Mouse (Mus musculus) cerebellum, postnatal 10 days (tissue): ENCODE results near the gene Rnaseh2a.

Experiments
- DNase-seq, 2 experiments: peaks; one replicate each; pipeline ENCODE4 v3.0.0; 2021; ENCODE audit warnings: mixed read lengths in 2 of 2

The Rnaseh2a gene

DNA sequence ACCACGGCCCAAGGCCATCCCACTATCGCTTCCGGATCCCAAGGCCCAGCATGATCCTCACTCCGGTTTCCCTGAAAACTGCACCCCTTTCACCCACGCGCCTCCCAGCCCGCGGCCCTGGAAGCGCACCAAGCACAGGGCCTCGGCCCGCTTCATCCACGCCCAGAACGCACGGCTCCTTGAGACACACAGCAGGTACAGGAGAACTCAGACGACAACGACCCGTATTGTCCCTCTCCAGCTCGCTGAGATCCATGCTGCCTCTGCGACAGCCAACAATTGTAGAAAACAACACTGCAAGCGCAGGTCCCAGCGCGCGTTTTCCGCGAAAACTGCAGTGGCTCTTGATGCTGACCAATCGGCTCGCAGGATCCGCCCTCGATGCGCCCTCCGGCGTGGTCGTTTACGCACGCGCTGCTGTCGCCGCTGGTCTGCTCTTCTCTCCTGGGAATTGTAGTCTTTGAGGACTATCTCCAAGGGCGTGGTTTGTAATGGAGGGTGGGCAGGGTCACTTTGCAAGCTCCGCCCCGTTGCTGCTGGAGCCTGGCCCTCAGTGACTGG is 3.8 kb downstream of the Rnaseh2a start:
- peak; percentile 93 to 96 for DNase-seq

DNA sequence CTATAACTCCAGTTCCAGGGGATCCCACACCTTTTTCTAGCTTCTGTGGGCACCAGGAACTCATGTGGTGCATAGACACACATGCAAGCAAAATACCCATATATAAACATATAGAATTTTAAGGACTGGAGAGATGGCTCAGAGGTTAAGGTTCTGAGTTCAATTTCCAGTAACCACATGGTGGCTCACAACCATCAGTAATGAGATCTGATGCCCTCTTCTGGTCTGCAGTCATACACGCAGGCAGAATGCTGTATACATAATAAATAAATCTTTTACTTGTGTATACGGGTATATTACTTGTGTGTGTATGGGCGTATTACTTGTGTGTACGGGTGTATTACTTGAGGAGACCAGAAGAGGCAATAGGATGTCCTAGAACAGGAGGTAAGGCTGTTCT is 5.6 kb downstream of the Rnaseh2a start:
- no peak for DNase-seq

DNA sequence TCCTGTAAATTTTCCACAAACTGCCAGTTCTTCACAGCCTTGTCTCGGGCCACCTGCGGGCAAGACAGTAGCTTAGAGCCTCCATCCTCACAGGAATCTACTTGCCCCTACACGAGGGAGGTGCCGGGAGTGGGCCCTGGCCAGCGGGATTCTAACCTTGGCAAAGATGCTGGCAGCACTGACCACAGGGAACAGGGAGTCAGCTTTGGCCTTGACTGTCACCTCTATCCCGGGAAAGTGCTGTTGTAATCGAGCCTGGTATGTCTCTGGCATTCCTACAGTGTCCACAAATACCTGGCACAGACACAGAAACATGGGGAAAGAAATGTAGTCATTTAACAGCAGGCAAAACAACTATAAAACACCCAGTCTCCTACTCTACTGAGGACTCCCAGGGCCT is 9.8 kb downstream of the Rnaseh2a start:
- DNase-seq = no peak

DNA sequence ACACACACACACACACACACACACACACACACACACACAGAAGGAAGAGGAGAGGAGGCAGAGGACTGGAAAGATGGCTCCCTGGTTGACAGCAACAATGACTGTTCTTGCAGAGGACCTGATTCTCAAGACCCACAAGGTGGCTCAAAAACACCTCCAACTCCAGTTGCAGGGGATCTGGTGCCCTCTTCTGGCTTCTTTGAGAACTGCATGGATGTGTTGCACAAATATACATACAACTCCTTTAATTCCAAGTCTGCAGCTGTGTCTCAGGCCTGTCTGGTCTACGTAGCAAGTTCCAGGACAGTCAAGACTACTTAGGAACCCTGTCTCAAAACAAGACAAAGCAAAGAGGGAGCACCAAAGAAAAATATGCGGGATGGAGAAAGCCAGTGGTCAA is 12.8 kb downstream of the Rnaseh2a start:
- DNase-seq = peak; percentile 90 to 96

GRCm38 (mm10) chr8:84952612-84953255 is 16.8 kb downstream of the Rnaseh2a start:
- DNase-seq = peak in 1 of 2 experiments; percentile 28

- DNase-seq = no peak
Measured at GRCm38 (mm10) chr8:84949753-84950152, 19.8 kb downstream of the Rnaseh2a start.

GRCm38 (mm10) chr8:84947241-84947545 is 22.4 kb downstream of the Rnaseh2a start:
- peak in 1 of 2 experiments; percentile 8 for DNase-seq

DNA sequence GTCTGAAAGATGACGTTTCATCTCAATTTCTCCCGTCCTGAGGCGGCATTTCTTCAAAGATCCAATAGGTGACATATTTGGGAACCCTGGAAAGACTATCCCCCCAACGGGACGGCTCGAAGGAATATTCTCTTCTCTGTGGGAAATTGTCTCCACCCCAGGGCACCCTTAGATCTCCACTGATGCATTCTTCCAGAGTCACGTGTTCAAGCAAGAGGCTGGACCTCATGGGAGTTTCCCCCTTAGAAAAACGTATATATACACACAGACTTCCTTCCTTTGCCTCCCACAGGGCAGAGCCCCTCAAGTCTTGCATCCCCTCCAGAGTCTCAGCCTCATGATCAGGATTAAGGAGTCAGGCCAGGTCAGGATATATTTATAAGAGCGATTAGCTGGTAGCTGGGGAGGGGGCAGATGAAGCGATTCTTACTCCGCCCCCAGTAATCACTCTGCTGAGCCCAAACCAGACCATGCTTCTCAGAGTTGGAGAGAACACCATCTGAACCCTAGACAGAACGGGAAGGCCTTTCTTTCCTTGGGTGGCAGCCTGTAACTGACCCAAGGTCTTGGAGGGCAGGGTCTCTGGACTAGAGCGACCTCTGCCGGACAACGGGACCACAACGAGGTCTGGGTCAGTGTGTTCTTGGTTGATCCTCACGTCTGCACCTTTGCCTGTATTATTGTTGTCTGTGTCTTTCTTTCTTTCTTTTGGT is 22.9 kb downstream of the Rnaseh2a start, which contains the start of gene Rtbdn:
Gene Rtbdn, plus strand, starts transcription at position 464 of the 713 bp plus-strand sequence.
- peak; percentile 83 to 85 for DNase-seq

- peak; percentile 83 to 88 for DNase-seq
Measured at GRCm38 (mm10) chr8:84945633-84946527, 23.7 kb downstream of the Rnaseh2a start.

DNA sequence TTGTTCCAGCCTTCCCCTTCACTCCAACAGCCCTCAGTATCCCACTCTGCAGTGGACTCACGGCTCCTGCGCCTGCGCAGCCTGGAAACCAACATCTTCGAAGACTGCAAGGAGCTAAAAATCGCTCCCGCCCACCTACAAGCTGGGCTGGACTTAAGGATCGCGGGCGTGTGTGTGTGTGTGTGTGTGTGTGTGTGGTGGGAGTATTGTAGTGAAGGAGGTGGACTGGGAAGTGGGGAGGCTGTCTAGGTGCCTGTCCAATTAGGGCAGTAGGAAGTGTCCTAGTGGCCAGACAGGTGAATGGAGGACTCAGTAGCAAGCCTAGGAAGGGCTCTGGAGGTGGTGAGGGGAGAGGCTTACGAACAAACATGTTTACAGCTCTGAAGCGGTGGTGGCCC is 24.3 kb downstream of the Rnaseh2a start:
- DNase-seq = peak; percentile 64 to 68

DNA sequence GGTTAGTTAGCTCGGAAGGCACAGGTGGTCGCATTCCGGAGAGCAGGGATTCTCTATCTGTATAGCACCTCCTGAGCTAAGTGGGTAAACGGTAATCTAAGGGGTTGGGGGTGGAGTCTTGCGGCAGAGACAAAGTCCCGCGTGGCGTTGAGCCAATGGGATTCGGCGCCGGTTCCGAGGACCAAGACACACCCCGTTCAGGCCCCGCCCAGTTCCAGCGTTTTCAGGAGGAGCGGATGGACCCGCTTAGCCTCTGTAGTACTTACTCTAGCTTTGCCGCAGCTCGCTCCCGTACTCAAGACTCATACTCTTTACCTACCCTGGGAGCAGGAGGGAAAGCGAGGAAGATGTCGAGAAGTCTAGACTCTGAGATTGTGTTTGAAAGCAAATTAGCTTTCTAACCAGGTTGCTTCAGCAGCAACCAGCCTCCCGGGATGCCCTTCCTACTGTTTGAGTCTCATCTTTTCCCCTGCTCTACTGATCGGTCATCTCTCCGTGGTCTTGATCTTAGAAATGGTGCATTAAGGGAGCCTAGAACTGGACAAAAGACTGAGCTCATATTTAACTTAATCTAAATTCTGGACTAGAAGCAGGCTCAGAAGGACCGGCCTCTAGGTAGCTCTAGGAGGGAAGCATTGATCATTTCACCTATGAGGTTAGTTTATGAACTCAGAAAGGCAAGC is 24.9 kb downstream of the Rnaseh2a start:
- DNase-seq = peak; percentile 80

- DNase-seq = peak; percentile 36 to 59
Measured at GRCm38 (mm10) chr8:84943699-84944098, 25.9 kb downstream of the Rnaseh2a start.

DNA sequence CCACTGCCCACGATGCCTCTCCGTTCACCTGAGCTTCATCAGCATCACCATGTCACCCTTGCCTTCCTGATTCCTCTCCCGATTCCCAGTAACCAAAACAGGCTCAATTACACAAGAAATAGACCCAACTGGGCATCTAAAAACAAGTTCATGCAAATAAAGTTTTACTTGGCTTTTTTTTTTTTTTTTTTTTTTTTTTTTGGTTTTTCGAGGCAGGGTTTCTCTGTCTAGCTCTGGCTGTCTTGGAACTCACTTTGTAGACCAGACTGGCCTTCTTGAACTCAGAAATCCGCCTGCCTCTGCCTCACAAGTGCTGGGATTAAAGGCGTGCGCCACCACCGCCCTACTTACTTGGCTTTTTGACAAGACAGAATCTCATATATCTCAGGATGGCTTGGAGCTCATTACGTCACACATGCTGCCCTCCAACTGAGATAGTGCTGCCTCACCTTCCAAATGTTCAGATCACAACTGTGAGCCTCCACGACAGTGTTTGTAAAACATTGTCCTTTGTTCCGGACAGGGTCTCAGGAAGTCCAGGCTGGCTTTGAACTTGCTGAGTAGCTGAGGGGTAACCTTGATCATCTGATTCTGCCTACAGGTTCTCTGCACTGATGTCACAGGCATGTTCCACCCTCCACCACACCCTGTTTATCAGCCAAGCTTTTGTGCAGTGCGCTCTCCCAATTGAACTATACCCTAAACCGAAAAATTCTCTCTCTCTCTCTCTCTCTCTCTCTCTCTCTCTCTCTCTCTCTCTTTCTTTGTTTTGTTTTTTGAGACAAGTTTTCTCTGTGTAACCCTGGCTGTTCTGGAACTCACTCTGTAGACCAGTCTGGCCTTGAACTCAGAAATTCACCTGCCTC is 31.7 kb downstream of the Rnaseh2a start:
- DNase-seq = no peak

GRCm38 (mm10) chr8:84936962-84937546 is 32.5 kb downstream of the Rnaseh2a start, which contains the start of gene Mast1:
Gene Mast1 (minus strand): TSS chr8:84937359.
- peak; percentile 96 for DNase-seq

DNA sequence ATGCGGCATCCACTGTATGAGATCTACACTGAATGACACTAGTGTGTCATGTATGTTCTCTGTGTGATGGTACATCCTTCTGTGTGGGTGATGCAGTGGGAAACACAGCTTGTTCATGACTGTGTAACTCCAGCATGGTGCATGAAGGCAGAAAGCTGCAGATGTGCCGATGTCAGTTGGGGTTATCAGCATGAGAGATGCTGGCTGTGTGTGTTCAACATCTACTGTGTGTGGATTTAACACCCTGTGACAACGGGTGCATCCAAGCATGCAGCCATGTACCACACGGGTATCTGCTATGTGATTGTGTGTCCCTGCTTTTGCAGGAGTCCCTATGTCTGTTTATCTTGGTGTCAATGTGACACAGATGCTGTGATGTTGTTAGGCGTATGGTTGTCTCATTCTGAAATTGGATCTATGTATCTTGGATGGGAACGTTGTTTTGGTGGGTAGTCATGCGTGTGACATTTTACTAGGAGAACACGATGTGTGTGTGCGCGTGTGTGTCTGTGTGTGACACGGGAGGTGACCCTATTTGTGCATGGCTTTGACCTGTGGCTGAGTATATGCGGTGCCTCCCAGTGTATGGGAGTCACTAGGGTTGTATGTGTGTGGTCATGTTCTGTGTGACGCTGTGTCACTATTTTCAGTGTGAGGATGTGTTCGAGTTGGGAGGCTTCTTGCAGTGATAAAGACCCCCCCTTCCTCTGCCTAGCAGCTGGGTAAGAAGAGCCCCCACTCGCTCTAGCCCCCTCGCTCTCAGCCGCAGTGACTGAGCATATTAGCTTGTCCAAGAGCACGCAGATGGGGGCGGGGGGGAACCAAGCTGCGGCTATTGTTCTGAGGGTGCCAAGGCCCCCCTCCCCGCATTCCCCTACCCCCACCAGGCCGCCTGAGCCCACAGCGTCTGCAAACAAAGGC is 33.3 kb downstream of the Rnaseh2a start:
- DNase-seq = peak; percentile 68 to 71

GRCm38 (mm10) chr8:84935489-84935888 is 34.1 kb downstream of the Rnaseh2a start:
- DNase-seq = peak; percentile 54 to 62

DNA sequence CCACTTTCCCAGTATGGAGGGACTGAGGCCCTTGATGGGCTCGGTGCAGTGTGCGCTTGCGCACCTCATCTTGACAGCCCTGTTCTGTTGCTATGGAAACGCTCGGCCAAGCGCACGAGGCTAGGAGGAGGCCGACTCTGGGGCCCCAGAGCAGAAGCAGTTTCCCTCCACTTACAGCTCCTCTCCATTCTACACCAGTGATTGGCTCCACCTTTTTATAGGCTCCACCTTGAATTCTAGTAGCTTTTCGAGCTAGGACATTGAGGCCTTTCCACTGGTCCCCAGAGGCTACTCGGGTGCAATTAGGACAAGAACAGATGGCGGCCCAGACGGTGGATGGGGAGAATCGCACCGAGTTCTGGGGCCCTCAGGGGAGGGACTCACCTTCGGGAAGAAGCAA is 34.7 kb downstream of the Rnaseh2a start:
- DNase-seq = peak; percentile 83 to 88

DNA sequence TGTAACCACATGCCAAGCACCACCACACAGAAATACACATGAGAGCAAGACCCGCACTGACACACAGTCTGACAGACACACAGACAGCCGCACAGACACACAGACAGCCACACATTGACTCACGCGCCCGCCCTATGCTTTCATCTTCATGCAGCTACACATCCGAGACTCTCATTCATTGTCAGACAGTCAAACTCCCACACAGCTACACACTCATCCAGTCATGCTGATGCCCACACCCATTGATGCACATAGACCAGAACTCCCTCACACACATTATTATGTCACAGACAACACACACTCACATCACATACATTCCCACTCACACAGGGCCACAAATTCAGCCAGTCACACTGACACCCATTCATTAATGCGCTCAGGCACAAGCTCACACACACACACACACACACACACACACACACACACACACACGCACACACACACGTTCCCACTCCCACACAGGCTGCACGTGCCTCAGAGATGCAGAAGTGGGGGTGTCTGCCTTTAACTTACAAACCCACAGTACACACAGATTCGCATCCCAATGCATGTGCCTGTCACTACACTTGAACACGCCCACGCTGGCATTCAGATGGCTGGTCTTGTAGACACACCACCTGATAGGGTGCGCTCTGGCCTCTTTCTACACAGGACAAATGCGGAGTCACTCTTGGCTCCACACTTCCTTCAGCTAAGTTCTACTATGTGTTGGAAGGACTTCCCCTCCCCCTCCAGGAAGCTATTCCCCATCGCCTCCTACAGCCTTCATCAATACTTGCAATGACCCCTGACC is 35.6 kb downstream of the Rnaseh2a start:
- DNase-seq = no peak

GRCm38 (mm10) chr8:84930582-84930981 is 39.0 kb downstream of the Rnaseh2a start:
- DNase-seq = no peak
